17 mouse cellular contexts compared by ENCODE assay signal in the genomic region with DNA sequence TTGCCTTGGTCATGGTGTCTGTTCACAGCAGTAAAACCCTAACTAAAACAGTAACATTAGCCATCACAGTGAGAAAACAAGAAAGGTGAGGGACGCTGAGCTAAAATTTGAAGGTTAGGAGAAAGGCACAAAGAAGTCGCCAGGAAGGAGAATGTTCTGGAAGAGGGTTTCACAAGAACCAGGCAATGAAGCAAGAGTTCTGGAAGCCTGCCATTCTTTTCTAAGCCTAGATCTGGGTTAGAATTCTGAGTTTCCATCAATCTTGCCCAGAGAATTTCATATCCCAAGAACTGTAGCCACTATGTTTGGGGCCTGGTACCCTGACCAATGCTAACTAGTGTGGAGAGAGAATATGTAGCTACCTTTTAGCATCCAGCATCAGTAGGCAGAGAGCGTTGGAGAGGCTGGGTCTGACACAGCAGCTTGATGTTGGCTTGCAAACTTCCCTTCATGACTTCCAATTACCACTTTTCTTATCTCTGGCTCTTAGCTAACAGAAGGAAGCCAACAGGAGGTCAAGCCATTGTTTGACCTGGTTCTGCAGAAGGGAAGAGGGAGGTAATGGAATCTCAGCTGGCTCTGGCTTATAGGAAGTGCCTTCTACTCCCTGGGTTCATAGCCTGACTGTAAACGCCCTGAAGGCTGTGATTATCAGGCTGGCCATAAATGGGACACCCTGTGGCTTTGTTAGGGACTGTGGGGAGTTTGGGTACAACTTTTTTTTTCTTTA.
DNase-seq lines count a peak whose midpoint lies in the region.
"Had no signal": no experiment of that assay in that cellular context is flagged by ENCODE, and none has a peak within 500 bp of the region (broad histone marks: within the 10 kb centered on the region; RNA-seq: fewer than 3 reads in every experiment).

No protein-coding gene starts in this region.

- H3K36me3 ChIP-seq in heart, embryonic 10.5 days = no peaks in the 10 kb centered on the region
- H3K36me3 ChIP-seq: embryonic facial prominence, embryonic 13.5 days; heart, embryonic 13.5 days; kidney, embryonic 15.5 days; limb, embryonic 12.5 days; liver, embryonic 15.5 days; midbrain, embryonic 12.5 days; neural tube, embryonic 12.5 days had no signal

- no peak overlapping the region for H3K4me3 ChIP-seq in heart, embryonic 10.5 days
- no peak overlapping the region for H3K4me3 ChIP-seq in brown adipose tissue, adult 24 weeks (ENCODE audit: insufficient read depth, low read depth, low read length)
- H3K4me3 ChIP-seq: embryonic facial prominence, embryonic 13.5 days; heart, embryonic 13.5 days; kidney, embryonic 15.5 days; limb, embryonic 12.5 days; liver, embryonic 15.5 days; midbrain, embryonic 12.5 days; neural tube, embryonic 12.5 days had no signal

- 58% methylated on average over 4 of the region's 4 CpGs for WGBS in heart, embryonic 10.5 days

- H3K4me1 ChIP-seq in heart, embryonic 10.5 days = peaks cover 22% of the 10 kb centered on the region
- H3K4me1 ChIP-seq in brown adipose tissue, adult 24 weeks (ENCODE audit: control insufficient read depth, insufficient read depth, insufficient read length, low read length) = no peaks in the 10 kb centered on the region
- H3K4me1 ChIP-seq: embryonic facial prominence, embryonic 13.5 days; liver, embryonic 15.5 days; midbrain, embryonic 12.5 days; neural tube, embryonic 12.5 days had no signal

- peak; percentile 69 to 72 for DNase-seq in heart, adult 18-20 months
- no peak for DNase-seq in heart, embryonic 10.5 days (ENCODE audit: low spot score)
- DNase-seq in kidney, adult 9 months = peak; percentile 24
- no peak for DNase-seq in kidney, adult 11 months
- DNase-seq in lung, postnatal 14 days = peak; percentile 41
- DNase-seq in cerebellum, postnatal 36 days = no peak
- DNase-seq: cerebellum, adult 9-10 months; right cerebral cortex, postnatal 4 days had no signal

- H3K27me3 ChIP-seq in heart, embryonic 10.5 days (ENCODE audit: insufficient read depth, poor library complexity, severe bottlenecking) = no peaks in the 10 kb centered on the region
- H3K27me3 ChIP-seq: embryonic facial prominence, embryonic 13.5 days; heart, embryonic 13.5 days; kidney, embryonic 15.5 days; limb, embryonic 12.5 days; liver, embryonic 15.5 days; midbrain, embryonic 12.5 days; neural tube, embryonic 12.5 days had no signal

- no peaks in the 10 kb centered on the region for H3K9me3 ChIP-seq in heart, embryonic 10.5 days
- H3K9me3 ChIP-seq: embryonic facial prominence, embryonic 13.5 days; kidney, embryonic 15.5 days; liver, embryonic 15.5 days; midbrain, embryonic 12.5 days; neural tube, embryonic 12.5 days had no signal

- no peak overlapping the region for H3K27ac ChIP-seq in heart, embryonic 10.5 days
- peak overlapping the region; percentile 35 for H3K27ac ChIP-seq in brown adipose tissue, adult 24 weeks (replicated peaks; ENCODE audit: low read depth, low read length)
- H3K27ac ChIP-seq: embryonic facial prominence, embryonic 13.5 days; heart, embryonic 13.5 days; hindbrain, embryonic 14.5 days; kidney, embryonic 15.5 days; limb, embryonic 12.5 days; liver, embryonic 15.5 days; midbrain, embryonic 12.5 days; neural tube, embryonic 12.5 days had no signal

Comparison
In these comparisons a context has a peak if more than half of its experiments do, and no peak if none do; other contexts are left out.
1. DNase-seq: peak in heart, adult 18-20 months (2 of 2), kidney, adult 9 months (single experiment) and lung, postnatal 14 days (single experiment); none in heart, embryonic 10.5 days (single experiment), kidney, adult 11 months (single experiment) and cerebellum, postnatal 36 days (0 of 2).